Mouse (Mus musculus): ENCODE measurements around the gene Nfx1. TPM values are rescaled to one million over a fixed set of nuclear protein-coding genes. Genes with fewer than 3 reads are reported as not detected.
"Not testable (repeated sequence)": the region's sequence is repeated elsewhere in the genome, so short reads cannot be mapped to it uniquely, and the experiment has no call there.

The Nfx1 gene
- polyA plus RNA-seq (2012; ENCODE audit: insufficient read depth, low replicate concordance), result 1.2 and 4.1 TPM in 2 replicates

- no peaks in the 10 kb centered on the region for H3K9me3 ChIP-seq
- no peaks in the 10 kb centered on the region for H3K27me3 ChIP-seq (replicated peaks)
- TF ChIP-seq FLI1 (IDR thresholded peaks at IDR 0.05; ENCODE audit: low read length), result peak; percentile 76
- TF ChIP-seq GATA1 (IDR thresholded peaks at IDR 0.05; ENCODE audit: borderline replicate concordance, low read length), result no peak
- peaks cover 82% of the 10 kb centered on the region for H3K4me1 ChIP-seq
- peaks cover 51% of the 10 kb centered on the region for H3K36me3 ChIP-seq (replicated peaks; ENCODE audit: low read length)
- H3K4me3 ChIP-seq (replicated peaks), result peak within 1 kb of the TSS; percentile 99
Measured at GRCm38 (mm10) chr4:40970842-40971701, at the start of gene Nfx1. Gene Nfx1, plus strand, starts transcription at chr4:40970906.

GRCm38 (mm10) chr4:40921288-40921687 lies 49.4 kb upstream of the Nfx1 start:
- Histone ChIP-seq H3K9me3 (peaks cover 11% of the 10 kb centered on the region), H3K27me3 (replicated peaks) (peaks cover 26% of the 10 kb centered on the region), H3K4me1 (peaks cover 14% of the 10 kb centered on the region), H3K36me3 (replicated peaks; ENCODE audit: low read length) (no peaks in the 10 kb centered on the region), H3K4me3 (replicated peaks) (no peak overlapping the region)
- no peak for TF ChIP-seq GATA1 (IDR thresholded peaks at IDR 0.05; ENCODE audit: borderline replicate concordance, low read length)
- TF ChIP-seq FLI1 (IDR thresholded peaks at IDR 0.05; ENCODE audit: low read length), result no peak

- Histone ChIP-seq H3K4me1 (peaks cover 13% of the 10 kb centered on the region), H3K4me3 (replicated peaks) (no peak overlapping the region), H3K27me3 (replicated peaks) (peaks cover 28% of the 10 kb centered on the region), H3K9me3 (peaks cover 12% of the 10 kb centered on the region), H3K36me3 (replicated peaks; ENCODE audit: low read length) (no peaks in the 10 kb centered on the region)
- TF ChIP-seq FLI1 (IDR thresholded peaks at IDR 0.05; ENCODE audit: low read length) (no peak), GATA1 (IDR thresholded peaks at IDR 0.05; ENCODE audit: borderline replicate concordance, low read length) (no peak)
Measured at GRCm38 (mm10) chr4:40923087-40923651, 47.5 kb upstream of the Nfx1 start.

GRCm38 (mm10) chr4:40925568-40925967 lies 45.1 kb upstream of the Nfx1 start:
- TF ChIP-seq FLI1 (IDR thresholded peaks at IDR 0.05; ENCODE audit: low read length) (no peak), GATA1 (IDR thresholded peaks at IDR 0.05; ENCODE audit: borderline replicate concordance, low read length) (no peak)
- H3K27me3 ChIP-seq (replicated peaks), result peaks cover 22% of the 10 kb centered on the region
- no peak overlapping the region for H3K4me3 ChIP-seq (replicated peaks)
- no peaks in the 10 kb centered on the region for H3K36me3 ChIP-seq (replicated peaks; ENCODE audit: low read length)
- H3K9me3 ChIP-seq, result peaks cover 12% of the 10 kb centered on the region
- H3K4me1 ChIP-seq, result peaks cover 11% of the 10 kb centered on the region

GRCm38 (mm10) chr4:40929046-40929445 lies 41.7 kb upstream of the Nfx1 start:
- Histone ChIP-seq H3K9me3 (peaks cover 12% of the 10 kb centered on the region), H3K36me3 (replicated peaks; ENCODE audit: low read length) (peaks cover 29% of the 10 kb centered on the region), H3K27me3 (replicated peaks) (peaks cover 6% of the 10 kb centered on the region), H3K4me3 (replicated peaks) (no peak overlapping the region), H3K4me1 (peaks cover 9% of the 10 kb centered on the region; the same call in 1 of the 2 replicates)
- TF ChIP-seq GATA1 (IDR thresholded peaks at IDR 0.05; ENCODE audit: borderline replicate concordance, low read length), result no peak
- TF ChIP-seq FLI1 (IDR thresholded peaks at IDR 0.05; ENCODE audit: low read length), result no peak

GRCm38 (mm10) chr4:40933694-40934093 lies 37.0 kb upstream of the Nfx1 start:
- no peak overlapping the region for H3K4me3 ChIP-seq (replicated peaks)
- TF ChIP-seq FLI1 (IDR thresholded peaks at IDR 0.05; ENCODE audit: low read length) (no peak), GATA1 (IDR thresholded peaks at IDR 0.05; ENCODE audit: borderline replicate concordance, low read length) (no peak)
- peaks cover 18% of the 10 kb centered on the region for H3K4me1 ChIP-seq
- H3K9me3 ChIP-seq, result no peaks in the 10 kb centered on the region
- H3K36me3 ChIP-seq (replicated peaks; ENCODE audit: low read length), result peaks cover 71% of the 10 kb centered on the region
- no peaks in the 10 kb centered on the region for H3K27me3 ChIP-seq (replicated peaks)

GRCm38 (mm10) chr4:40934369-40934768 lies 36.3 kb upstream of the Nfx1 start:
- peaks cover 14% of the 10 kb centered on the region for H3K4me1 ChIP-seq
- H3K9me3 ChIP-seq; H3K27me3 ChIP-seq (replicated peaks); H3K4me3 ChIP-seq (replicated peaks): not testable (repeated sequence)
- peaks cover 77% of the 10 kb centered on the region for H3K36me3 ChIP-seq (replicated peaks; ENCODE audit: low read length)

GRCm38 (mm10) chr4:40936175-40936839 lies 34.4 kb upstream of the Nfx1 start:
- TF ChIP-seq GATA1 (IDR thresholded peaks at IDR 0.05; ENCODE audit: borderline replicate concordance, low read length) (no peak), FLI1 (IDR thresholded peaks at IDR 0.05; ENCODE audit: low read length) (no peak)
- H3K9me3 ChIP-seq, result peaks cover 16% of the 10 kb centered on the region
- H3K4me1 ChIP-seq, result peaks cover 14% of the 10 kb centered on the region
- H3K36me3 ChIP-seq (replicated peaks; ENCODE audit: low read length), result peaks cover 94% of the 10 kb centered on the region
- no peaks in the 10 kb centered on the region for H3K27me3 ChIP-seq (replicated peaks)
- no peak overlapping the region for H3K4me3 ChIP-seq (replicated peaks)

GRCm38 (mm10) chr4:40938793-40939192 lies 31.9 kb upstream of the Nfx1 start:
- no peak overlapping the region for H3K4me3 ChIP-seq (replicated peaks)
- H3K27me3 ChIP-seq (replicated peaks), result no peaks in the 10 kb centered on the region
- H3K9me3 ChIP-seq, result peaks cover 16% of the 10 kb centered on the region
- no peak for TF ChIP-seq GATA1 (IDR thresholded peaks at IDR 0.05; ENCODE audit: borderline replicate concordance, low read length)
- no peak for TF ChIP-seq FLI1 (IDR thresholded peaks at IDR 0.05; ENCODE audit: low read length)
- H3K4me1 ChIP-seq, result peaks cover 30% of the 10 kb centered on the region
- H3K36me3 ChIP-seq (replicated peaks; ENCODE audit: low read length), result peaks cover 96% of the 10 kb centered on the region

GRCm38 (mm10) chr4:40943651-40944050 lies 27.1 kb upstream of the Nfx1 start:
- H3K36me3 ChIP-seq (replicated peaks; ENCODE audit: low read length), result peaks cover 77% of the 10 kb centered on the region
- H3K4me1 ChIP-seq, result peaks cover 48% of the 10 kb centered on the region
- H3K9me3 ChIP-seq, result peaks cover 16% of the 10 kb centered on the region
- H3K4me3 ChIP-seq (replicated peaks), result no peak overlapping the region
- H3K27me3 ChIP-seq (replicated peaks), result no peaks in the 10 kb centered on the region
- no peak for TF ChIP-seq FLI1 (IDR thresholded peaks at IDR 0.05; ENCODE audit: low read length)
- TF ChIP-seq GATA1 (IDR thresholded peaks at IDR 0.05; ENCODE audit: borderline replicate concordance, low read length), result no peak
